Mouse (Mus musculus) thymus, adult 2 months (tissue): ENCODE data around the gene Parp8. TPM values are rescaled to one million over a fixed set of nuclear protein-coding genes. Genes with fewer than 3 reads are reported as not detected.

ENCODE experiments used
- DNase-seq: peaks from one replicate; pipeline ENCODE4 v3.0.0; 2021
- H3K27ac ChIP-seq: fragments of 200-500 bp; 2 replicates; pipeline ENCODE4 v1.5.1; 2012; ENCODE audit warnings: low read length, control low read depth; ENCODE audit not compliant: control insufficient read depth, insufficient read depth
- H3K27me3 ChIP-seq: fragments of 200-500 bp; 2 replicates; pipeline ENCODE4 v1.6.1; 2012; ENCODE audit warnings: mild to moderate bottlenecking, low read length, moderate library complexity, mixed read lengths; ENCODE audit not compliant: control insufficient read depth, insufficient read depth
- H3K36me3 ChIP-seq: fragments of 200-500 bp; 2 replicates; pipeline ENCODE4 v1.6.1; 2012; ENCODE audit warnings: mild to moderate bottlenecking, low read length, moderate library complexity; ENCODE audit not compliant: control insufficient read depth, insufficient read depth
- H3K4me1 ChIP-seq: fragments of 200-500 bp; replicated peaks from 2 replicates; pipeline ENCODE4 v1.6.1; 2012; ENCODE audit warnings: low read length; ENCODE audit not compliant: control insufficient read depth, insufficient read depth
- H3K4me3 ChIP-seq: fragments of 200-500 bp; 2 replicates; pipeline ENCODE4 v1.5.1; 2012; ENCODE audit warnings: mild to moderate bottlenecking, low read length, control low read depth, moderate library complexity; ENCODE audit not compliant: control insufficient read depth, insufficient read depth
- CTCF ChIP-seq: fragments of 200-500 bp; IDR thresholded peaks from 2 replicates; pipeline ENCODE4 v1.5.1; 2012; ENCODE audit warnings: mild to moderate bottlenecking, control low read depth, low read length, moderate library complexity, borderline replicate concordance; ENCODE audit not compliant: control insufficient read depth, poor library complexity, insufficient read depth; ENCODE audit errors: extremely low read depth
- POLR2A ChIP-seq: fragments of 200-500 bp; IDR thresholded peaks from 2 replicates; pipeline ENCODE4 v1.6.1; 2012; ENCODE audit warnings: mild to moderate bottlenecking, low read length, control low read depth, moderate library complexity; ENCODE audit not compliant: control insufficient read depth, poor library complexity, insufficient read depth; ENCODE audit errors: extremely low read depth
- WGBS: fragments of 180-500 bp; shearing (Covaris S2); methylation state at CpG from one replicate; pipeline ENCODE4 v1.1.7; 2018; 5-methylcytosine and 5-hydroxymethylcytosine counted together
- polyA plus RNA-seq: library from polyadenylated mRNA; depleted of rRNA; stranded (reverse); fragments of >200 nt; gene quantifications from 2 replicates; pipeline ENCODE4 v1.2.3, GENCODE M21; 2012; rRNA removed

The Parp8 gene
- polyA plus RNA-seq, 1 experiment, result 17.4 TPM

DNA sequence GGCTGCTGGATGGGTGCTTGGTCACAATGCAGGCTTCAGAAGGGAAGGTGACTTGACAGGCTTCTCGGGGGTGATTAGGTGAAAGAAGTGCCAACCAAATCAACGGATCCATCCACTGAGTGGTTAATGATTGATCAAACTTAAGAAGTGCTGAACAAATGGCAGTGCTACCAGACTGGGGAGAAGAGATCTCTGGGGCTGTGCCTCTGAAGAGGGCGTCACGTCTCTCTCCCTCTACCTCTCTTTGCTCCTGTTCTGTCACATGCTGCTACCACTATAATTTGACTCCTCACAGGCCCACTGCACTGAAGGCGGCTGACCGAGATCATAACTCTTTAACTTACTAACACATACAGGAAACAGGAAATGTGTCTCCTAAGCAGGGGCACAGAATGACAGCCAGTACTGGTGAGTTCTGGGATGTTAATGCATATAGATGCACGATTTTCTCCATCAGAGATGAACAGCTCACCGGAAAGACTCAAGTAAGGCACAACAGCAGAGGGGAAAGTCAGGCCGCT, 140.9 kb downstream of the Parp8 start:
- Histone ChIP-seq H3K4me1 (no peaks in the 10 kb centered on the region), H3K27ac (no peak overlapping the region), H3K36me3 (no peaks in the 10 kb centered on the region), H3K4me3 (no peak overlapping the region), H3K27me3 (no peaks in the 10 kb centered on the region)
- 78% methylated on average over 9 of the region's 9 CpGs for WGBS
- no peak for DNase-seq
- TF ChIP-seq POLR2A, result no peak
- TF ChIP-seq CTCF, result no peak

DNA sequence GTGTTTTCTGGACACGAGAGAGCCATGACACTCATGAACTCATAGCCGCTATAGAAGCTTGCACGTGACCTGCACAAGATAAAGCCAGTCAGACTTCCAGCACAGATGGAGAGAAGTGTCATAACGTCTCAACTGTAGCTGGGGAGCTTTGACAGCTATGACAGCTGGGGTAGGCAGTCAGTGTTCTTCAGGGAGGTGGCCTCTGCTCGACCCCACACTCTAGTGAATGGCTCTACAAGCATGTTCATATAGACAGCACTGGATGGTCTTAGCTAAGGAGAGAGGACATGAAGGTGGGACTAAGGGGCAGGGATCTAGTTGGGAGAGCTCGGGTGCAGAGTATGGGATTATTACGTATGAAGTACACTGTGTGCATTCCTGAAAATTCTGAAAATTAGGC, 143.1 kb downstream of the Parp8 start:
- Histone ChIP-seq H3K27ac (no peak overlapping the region), H3K4me1 (no peaks in the 10 kb centered on the region), H3K36me3 (no peaks in the 10 kb centered on the region), H3K4me3 (no peak overlapping the region), H3K27me3 (no peaks in the 10 kb centered on the region)
- no peak for DNase-seq
- TF ChIP-seq POLR2A, result no peak
- TF ChIP-seq CTCF, result no peak
- 95% methylated on average over 7 of the region's 7 CpGs for WGBS

DNA sequence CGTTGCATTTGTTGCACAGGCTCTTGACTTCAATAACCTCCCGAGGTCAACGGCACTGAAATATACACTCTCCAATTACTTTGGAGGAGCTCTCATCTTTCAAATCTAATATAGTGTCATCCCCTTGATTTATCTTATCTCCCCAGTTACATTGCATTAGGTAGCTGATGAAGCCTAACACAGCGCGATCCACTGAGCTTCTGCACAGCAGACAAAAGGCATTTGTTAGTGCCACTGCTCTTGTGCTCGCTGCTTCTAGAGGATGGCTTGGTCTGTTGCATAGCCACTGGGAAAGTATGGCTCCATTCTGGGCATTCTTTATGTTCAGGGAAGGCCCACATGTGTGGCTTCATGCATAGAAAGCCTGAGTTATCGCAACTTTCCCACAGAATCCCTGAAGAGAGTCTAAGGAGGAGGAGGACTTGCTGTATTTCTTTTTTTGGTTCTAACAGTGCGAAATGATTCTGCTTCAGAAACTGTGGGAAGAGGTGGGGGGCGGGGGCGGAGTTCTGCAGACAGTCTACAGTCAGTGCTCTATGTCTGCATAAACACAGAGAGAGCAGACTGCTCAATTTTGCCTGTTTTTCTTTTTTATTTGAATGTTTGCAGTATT, 145.7 kb downstream of the Parp8 start:
- TF ChIP-seq POLR2A (no peak), CTCF (no peak)
- WGBS, result 96% methylated on average over 10 of the region's 10 CpGs

DNA sequence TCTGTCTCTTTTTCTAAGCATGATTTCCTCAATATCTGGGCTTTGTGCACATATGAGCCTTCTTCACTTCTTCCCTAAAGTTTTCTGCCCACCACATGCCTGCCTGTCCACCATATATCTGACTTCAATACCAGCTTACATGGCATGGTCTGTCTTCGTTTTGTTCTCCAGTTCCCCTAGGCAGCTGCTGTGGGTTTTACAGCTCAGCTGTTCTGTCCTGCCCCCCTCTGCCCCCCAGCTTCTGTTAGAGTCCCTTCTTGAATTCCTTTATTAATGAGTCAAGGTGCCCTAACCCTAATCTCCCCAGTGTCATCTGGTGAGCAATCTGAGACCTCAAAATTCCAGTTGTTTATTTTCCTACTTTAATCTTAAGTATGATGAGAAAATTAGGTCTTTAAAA, 155.1 kb downstream of the Parp8 start:
- no peaks in the 10 kb centered on the region for H3K4me1 ChIP-seq
- no peak overlapping the region for H3K4me3 ChIP-seq
- no peaks in the 10 kb centered on the region for H3K27me3 ChIP-seq
- 92% methylated on average over 1 of the region's 1 CpGs for WGBS
- H3K27ac ChIP-seq, result no peak overlapping the region
- no peaks in the 10 kb centered on the region for H3K36me3 ChIP-seq
- DNase-seq, result no peak
- no peak for TF ChIP-seq CTCF
- TF ChIP-seq POLR2A, result no peak

More for the DNA sequence above, 145.7 kb downstream of the Parp8 start:
- DNase-seq, result no peak
- H3K27ac ChIP-seq, result no peak overlapping the region
- H3K4me1 ChIP-seq, result no peaks in the 10 kb centered on the region
- H3K4me3 ChIP-seq, result no peak overlapping the region
- H3K36me3 ChIP-seq, result no peaks in the 10 kb centered on the region
- H3K27me3 ChIP-seq, result no peaks in the 10 kb centered on the region

DNA sequence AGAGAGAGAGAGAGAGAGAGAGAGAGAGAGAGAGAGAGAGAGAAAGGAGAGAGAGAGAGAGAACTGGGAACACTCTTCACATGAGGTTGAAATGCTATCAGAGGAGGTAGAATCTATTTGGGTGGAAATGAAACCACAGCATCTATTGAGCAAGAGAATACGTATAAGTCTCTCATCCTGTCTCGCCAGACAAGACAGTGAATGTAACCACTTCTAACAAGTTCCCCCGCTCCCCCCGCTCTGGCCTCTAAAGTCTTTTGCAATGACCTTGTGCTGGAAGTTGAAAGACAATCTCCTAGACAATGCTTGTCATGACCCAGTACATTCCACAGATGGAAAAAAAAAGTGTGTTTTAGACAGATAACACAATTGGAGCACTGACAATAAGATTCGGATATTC, 181.4 kb downstream of the Parp8 start:
- 29% methylated on average over 5 of the region's 5 CpGs for WGBS
- Histone ChIP-seq H3K36me3 (no peaks in the 10 kb centered on the region), H3K27me3 (no peaks in the 10 kb centered on the region), H3K4me1 (no peaks in the 10 kb centered on the region), H3K4me3 (no peak overlapping the region), H3K27ac (no peak overlapping the region)
- TF ChIP-seq POLR2A, result no peak
- no peak for DNase-seq

DNA sequence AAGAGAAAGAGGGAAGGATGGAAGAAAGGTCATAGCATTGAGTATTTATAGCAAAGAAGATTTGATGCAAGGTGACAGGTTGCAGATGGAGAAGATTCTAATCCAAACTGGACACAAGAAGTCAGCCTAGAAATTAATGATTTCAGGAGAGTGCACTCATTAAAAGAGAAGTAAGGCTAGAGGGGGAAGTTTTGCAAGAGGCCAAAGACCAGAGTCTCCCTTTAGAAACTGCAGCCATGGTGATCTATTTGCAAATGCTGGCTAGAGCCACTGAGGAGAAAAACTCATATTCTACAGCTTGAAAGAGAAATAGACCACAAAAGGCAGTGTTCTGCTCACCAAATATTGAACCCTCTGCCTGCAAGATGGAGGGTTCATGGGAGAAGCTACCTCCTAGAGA, 194.4 kb downstream of the Parp8 start:
- Histone ChIP-seq H3K4me1 (no peaks in the 10 kb centered on the region), H3K27ac (no peak overlapping the region), H3K4me3 (no peak overlapping the region), H3K36me3 (no peaks in the 10 kb centered on the region), H3K27me3 (no peaks in the 10 kb centered on the region)
- DNase-seq, result no peak
- TF ChIP-seq POLR2A, result no peak
- TF ChIP-seq CTCF, result no peak

DNA sequence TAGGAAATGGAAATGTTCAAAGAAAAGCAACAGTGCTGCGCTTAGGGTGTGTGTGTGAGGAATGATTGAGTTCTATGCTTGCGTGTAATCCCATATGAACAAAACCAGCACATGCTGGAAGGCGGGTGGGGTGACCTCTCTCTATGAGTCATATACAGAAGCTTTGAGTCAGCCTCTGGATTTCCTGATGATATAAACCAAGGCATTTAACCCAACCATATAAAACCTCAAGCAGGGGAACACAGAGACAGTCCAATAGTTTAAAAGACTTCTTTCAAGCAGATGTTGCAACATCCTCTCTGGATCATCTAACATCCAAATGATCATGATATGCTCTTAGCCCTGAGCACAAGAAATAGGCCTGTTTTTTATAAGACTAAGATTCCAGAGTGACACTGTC, 196.3 kb downstream of the Parp8 start:
- Histone ChIP-seq H3K4me1 (no peaks in the 10 kb centered on the region), H3K4me3 (no peak overlapping the region), H3K27ac (no peak overlapping the region), H3K27me3 (no peaks in the 10 kb centered on the region), H3K36me3 (no peaks in the 10 kb centered on the region)
- no peak for DNase-seq
- no peak for TF ChIP-seq CTCF
- no peak for TF ChIP-seq POLR2A
- WGBS, result 96% methylated on average over 3 of the region's 3 CpGs

DNA sequence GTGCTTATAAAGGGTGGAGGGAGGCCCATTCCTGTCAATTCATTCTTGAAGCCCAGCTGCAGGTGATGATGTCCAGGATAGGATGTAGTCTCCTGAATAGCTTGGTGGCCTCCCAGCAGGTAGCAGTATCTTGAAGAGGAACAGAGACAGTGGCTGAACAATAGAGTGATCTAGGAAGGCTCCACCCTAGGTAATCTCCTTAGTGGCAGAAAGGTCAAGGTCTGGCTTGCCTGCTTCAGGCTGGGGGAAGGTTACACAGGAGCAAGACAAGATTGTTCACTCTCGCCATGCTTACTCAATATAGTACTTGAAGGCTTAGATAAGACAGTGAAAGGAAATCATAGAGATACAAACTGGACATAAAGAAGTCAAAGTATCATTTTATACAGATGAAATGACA, 213.9 kb downstream of the Parp8 start:
- 82% methylated on average over 1 of the region's 1 CpGs for WGBS
- Histone ChIP-seq H3K36me3 (no peaks in the 10 kb centered on the region), H3K4me1 (no peaks in the 10 kb centered on the region), H3K27me3 (no peaks in the 10 kb centered on the region), H3K4me3 (no peak overlapping the region), H3K27ac (no peak overlapping the region)
- no peak for DNase-seq
- TF ChIP-seq POLR2A, result no peak
- no peak for TF ChIP-seq CTCF

Other genes starting within 250 kb of the Parp8 start
- gene Emb, start 183.0 kb upstream of the Parp8 start, polyA plus RNA-seq, result 63.4 and 63.5 TPM in 2 replicates
- 3.1 and 3.4 TPM in 2 replicates for gene Gm17509, start 195.5 kb upstream of the Parp8 start, polyA plus RNA-seq